Mouse (Mus musculus) cortical plate, adult 2 months (tissue): ENCODE data around the gene Upf2.

Experiments used
- CTCF ChIP-seq: fragments of 200-500 bp; IDR thresholded peaks from 2 replicates; pipeline ENCODE4 v1.5.1; 2011; ENCODE audit warnings: mild to moderate bottlenecking, control low read depth, low read length; ENCODE audit not compliant: insufficient read depth; ENCODE audit errors: extremely low read depth
- POLR2A ChIP-seq: fragments of 200-500 bp; IDR thresholded peaks from 2 replicates; pipeline ENCODE4 v1.6.1; 2011; ENCODE audit warnings: mild to moderate bottlenecking, low read length, control low read depth; ENCODE audit not compliant: insufficient read depth; ENCODE audit errors: extremely low read depth

GRCm38 (mm10) chr2:6097113-6097716, 145.9 kb downstream of the Upf2 start:
- TF ChIP-seq CTCF (no peak), POLR2A (no peak)
